Mouse (Mus musculus): ENCODE results near the gene Rtn1. TPM values are rescaled to one million over a fixed set of nuclear protein-coding genes. Genes with fewer than 3 reads are reported as not detected.

Gene Rtn1
- total RNA-seq (2021), result 1 to 10 TPM; 6.0 to 7.1 TPM
- long read RNA-seq, experiment 1, partial matches to known transcripts, result 0 of 6 reads
- long read RNA-seq, experiment 1, other reads (novel, unspliced or antisense), result 0 of 6 reads
- long read RNA-seq, experiment 2, partial matches to known transcripts, result 0 of 7 reads
- long read RNA-seq, experiment 2, other reads (novel, unspliced or antisense), result 0 of 7 reads

- no peak for DNase-seq
Measured at GRCm38 (mm10) chr12:72408954-72409353, at the start of gene Rtn1. Rtn1 (minus strand) TSS chr12:72409054.

GRCm38 (mm10) chr12:72453941-72454340 lies 45.1 kb upstream of the Rtn1 start:
- DNase-seq, result no peak

GRCm38 (mm10) chr12:72441839-72442576 lies 33.2 kb upstream of the Rtn1 start, which contains the start of gene Lrrc9:
Lrrc9 (plus strand) TSS chr12:72441866.
- peak; percentile 15 for DNase-seq

GRCm38 (mm10) chr12:72438961-72439480 lies 30.2 kb upstream of the Rtn1 start:
- no peak for DNase-seq

GRCm38 (mm10) chr12:72437676-72438341 lies 29.0 kb upstream of the Rtn1 start:
- DNase-seq, result no peak

GRCm38 (mm10) chr12:72433241-72433865 lies 24.5 kb upstream of the Rtn1 start:
- no peak for DNase-seq

GRCm38 (mm10) chr12:72432209-72432608 lies 23.4 kb upstream of the Rtn1 start:
- no peak for DNase-seq

- peak; percentile 44 for DNase-seq
Measured at GRCm38 (mm10) chr12:72427722-72428126, 18.9 kb upstream of the Rtn1 start.

- DNase-seq, result no peak
Measured at GRCm38 (mm10) chr12:72422681-72423080, 13.8 kb upstream of the Rtn1 start.

- DNase-seq, result peak; percentile 7
Measured at GRCm38 (mm10) chr12:72417762-72418161, 8.9 kb upstream of the Rtn1 start.

- peak; percentile 59 for DNase-seq
Measured at GRCm38 (mm10) chr12:72408111-72408891, 553 bp downstream of the Rtn1 start.

- DNase-seq, result no peak
Measured at GRCm38 (mm10) chr12:72407721-72408110, 1.1 kb downstream of the Rtn1 start.

GRCm38 (mm10) chr12:72407146-72407545 lies 1.7 kb downstream of the Rtn1 start:
- no peak for DNase-seq

- DNase-seq, result no peak
Measured at GRCm38 (mm10) chr12:72405031-72405430, 3.8 kb downstream of the Rtn1 start.

GRCm38 (mm10) chr12:72393046-72393805 lies 15.6 kb downstream of the Rtn1 start:
- no peak for DNase-seq

- DNase-seq, result no peak
Measured at GRCm38 (mm10) chr12:72390346-72390745, 18.5 kb downstream of the Rtn1 start.

GRCm38 (mm10) chr12:72389377-72390103 lies 19.3 kb downstream of the Rtn1 start:
- no peak for DNase-seq

- DNase-seq, result no peak
Measured at GRCm38 (mm10) chr12:72388835-72389234, 20.0 kb downstream of the Rtn1 start.

- no peak for DNase-seq
Measured at GRCm38 (mm10) chr12:72388135-72388534, 20.7 kb downstream of the Rtn1 start.

GRCm38 (mm10) chr12:72376309-72376708 lies 32.5 kb downstream of the Rtn1 start:
- DNase-seq, result no peak
